Mouse (Mus musculus): ENCODE measurements around the gene Snph. TPM values are rescaled to one million over a fixed set of nuclear protein-coding genes. Genes with fewer than 3 reads are reported as not detected.

Gene Snph
- 19.0 and 21.6 TPM in 2 replicates for polyA plus RNA-seq (2015; fragmentation: Nextera tagmentation; extraction: Ambion mirVana)

GRCm38 (mm10) chr2:151632159-151632814 is at the start of gene Snph:
Gene Snph (minus strand): TSS chr2:151632593.
- peak; percentile 94 for ATAC-seq
- H3K27me3 ChIP-seq (ENCODE audit: control insufficient read depth, insufficient read depth, low read depth, low read length), result no peaks in the 10 kb centered on the region
- WGBS, result under 1% methylated on average over 36 of the region's 47 CpGs
- H3K4me1 ChIP-seq (ENCODE audit: control insufficient read depth, insufficient read depth, low read length), result peaks cover 29% of the 10 kb centered on the region
- H3K36me3 ChIP-seq (ENCODE audit: control insufficient read depth, insufficient read depth, low read length), result no peaks in the 10 kb centered on the region
- peak within 1 kb of the TSS; percentile 77 for H3K4me3 ChIP-seq (ENCODE audit: low read depth, low read length)
- H3K9me3 ChIP-seq (replicated peaks; ENCODE audit: control insufficient read depth, low read length, poor library complexity, severe bottlenecking), result no peaks in the 10 kb centered on the region
- peak within 1 kb of the TSS; percentile 91 for H3K27ac ChIP-seq (ENCODE audit: low read length)
- peak within 1 kb of the TSS; percentile 86 for H3K9ac ChIP-seq (ENCODE audit: low read depth, low read length)
- H3K4me2 ChIP-seq (ENCODE audit: low read length), result peak within 1 kb of the TSS; percentile 57

DNA sequence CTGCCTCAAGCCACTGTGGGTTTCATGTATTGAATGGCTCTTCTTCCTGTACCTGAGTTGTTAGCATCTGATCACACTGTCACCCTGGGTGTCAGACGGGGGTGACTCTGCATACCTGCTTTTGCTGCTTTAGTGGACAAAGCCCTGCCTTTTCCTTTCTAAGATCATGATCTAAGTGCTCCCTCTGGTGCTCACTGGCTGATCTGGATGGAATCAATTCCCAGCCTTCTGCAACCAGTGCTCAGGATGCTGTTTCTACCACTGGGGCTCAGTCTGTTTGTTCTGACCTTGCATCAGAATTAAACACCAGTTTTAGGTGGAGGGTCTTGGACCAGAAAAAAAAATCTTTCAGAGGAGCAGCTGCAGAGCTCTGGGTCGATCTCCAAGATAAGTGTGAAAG is 43.8 kb upstream of the Snph start:
- H3K27me3 ChIP-seq (ENCODE audit: control insufficient read depth, insufficient read depth, low read depth, low read length), result no peaks in the 10 kb centered on the region
- no peaks in the 10 kb centered on the region for H3K9me3 ChIP-seq (replicated peaks; ENCODE audit: control insufficient read depth, low read length, poor library complexity, severe bottlenecking)
- WGBS, result 63% methylated on average over 2 of the region's 2 CpGs
- no peaks in the 10 kb centered on the region for H3K4me1 ChIP-seq (ENCODE audit: control insufficient read depth, insufficient read depth, low read length)
- no peaks in the 10 kb centered on the region for H3K36me3 ChIP-seq (ENCODE audit: control insufficient read depth, insufficient read depth, low read length)
- 0 out of 2 replicates have a peak, but pooled peaks have one; percentile 14 for ATAC-seq
- H3K4me2 ChIP-seq (ENCODE audit: low read length), result no peak overlapping the region
- no peak overlapping the region for H3K27ac ChIP-seq (ENCODE audit: low read length)
- no peak overlapping the region for H3K4me3 ChIP-seq (ENCODE audit: low read depth, low read length)
- H3K9ac ChIP-seq (ENCODE audit: low read depth, low read length), result no peak overlapping the region

GRCm38 (mm10) chr2:151670968-151671329 is 38.6 kb upstream of the Snph start:
- Histone ChIP-seq H3K4me3 (ENCODE audit: low read depth, low read length) (no peak overlapping the region), H3K27ac (ENCODE audit: low read length) (no peak overlapping the region), H3K4me2 (ENCODE audit: low read length) (no peak overlapping the region), H3K4me1 (ENCODE audit: control insufficient read depth, insufficient read depth, low read length) (no peaks in the 10 kb centered on the region), H3K9ac (ENCODE audit: low read depth, low read length) (no peak overlapping the region), H3K27me3 (ENCODE audit: control insufficient read depth, insufficient read depth, low read depth, low read length) (no peaks in the 10 kb centered on the region), H3K9me3 (replicated peaks; ENCODE audit: control insufficient read depth, low read length, poor library complexity, severe bottlenecking) (no peaks in the 10 kb centered on the region), H3K36me3 (ENCODE audit: control insufficient read depth, insufficient read depth, low read length) (no peaks in the 10 kb centered on the region)
- WGBS, result 46% methylated on average over 1 of the region's 1 CpGs
- no peak for ATAC-seq

DNA sequence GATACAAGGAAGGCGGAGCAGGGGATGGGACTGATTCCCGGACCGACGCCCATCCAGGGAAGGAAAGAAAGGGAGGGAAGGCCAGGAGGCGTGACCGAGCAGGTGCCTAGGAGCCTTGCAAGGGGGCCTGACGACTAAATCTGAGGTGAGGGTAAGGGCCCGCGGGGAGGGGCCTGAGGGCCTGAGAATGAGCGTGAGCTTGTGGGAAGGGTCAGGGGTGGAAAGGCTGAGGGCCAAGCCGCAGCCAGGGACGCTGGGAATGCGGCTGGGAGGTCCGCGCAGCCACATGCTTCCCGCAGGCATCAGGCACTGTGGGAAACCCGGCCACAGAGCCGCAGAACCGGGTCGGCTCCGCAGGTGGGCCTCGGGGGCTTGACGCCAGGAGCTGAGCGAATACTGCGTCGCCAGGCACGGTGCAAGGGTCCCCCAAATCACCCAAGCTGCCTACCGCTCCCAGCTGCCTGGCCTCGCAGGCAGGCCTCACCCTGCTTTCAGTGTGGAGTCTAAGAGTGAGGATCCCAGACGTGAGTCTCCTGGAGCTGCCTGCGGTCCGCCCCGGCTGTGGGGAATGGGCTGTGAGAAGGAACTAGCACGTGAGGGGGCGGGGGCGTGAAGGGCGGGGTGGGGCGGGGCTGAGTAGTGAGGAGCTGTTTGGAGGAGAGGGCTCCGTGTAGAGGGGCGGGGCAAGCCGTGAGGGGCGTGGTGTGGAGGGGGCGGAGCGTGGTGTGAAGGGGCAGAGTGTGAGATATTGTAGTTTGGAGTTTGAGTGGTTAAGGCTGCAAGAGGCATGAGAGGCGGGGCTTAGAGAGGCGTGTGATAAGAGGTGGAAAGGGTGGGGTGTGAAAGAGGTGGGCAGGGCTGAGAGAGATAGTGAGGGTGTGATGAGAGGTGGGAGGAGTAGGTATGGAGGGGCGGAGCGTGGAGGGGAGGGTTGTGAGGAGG is 37.9 kb upstream of the Snph start:
- no peaks in the 10 kb centered on the region for H3K36me3 ChIP-seq (ENCODE audit: control insufficient read depth, insufficient read depth, low read length)
- peak overlapping the region; percentile 35; the same call in 1 of the 2 replicates for H3K9ac ChIP-seq (ENCODE audit: low read depth, low read length)
- 42% methylated on average over 47 of the region's 48 CpGs for WGBS

DNA sequence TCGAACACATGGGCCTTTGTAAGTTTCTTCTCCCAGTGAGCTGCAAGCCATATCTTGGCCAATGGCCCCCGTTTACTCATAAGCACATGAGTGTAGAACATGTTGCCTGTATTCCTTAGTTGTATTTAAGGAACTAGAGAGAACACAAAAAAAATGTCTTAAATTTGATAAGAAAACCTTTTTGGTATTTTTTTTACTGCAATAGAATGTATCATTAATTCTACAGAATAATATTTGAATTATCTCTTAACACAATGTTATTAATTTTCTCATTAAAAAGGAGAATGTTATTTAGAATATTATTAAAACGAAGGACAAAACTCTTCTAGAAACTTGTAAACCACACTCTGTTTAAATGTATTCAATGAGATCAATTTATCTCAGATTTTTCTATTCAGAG is 36.0 kb upstream of the Snph start, which contains the start of gene Rad21l:
Gene Rad21l, minus strand, starts transcription at position 101 of the 400 bp plus-strand sequence.
- Histone ChIP-seq H3K27ac (ENCODE audit: low read length) (no peak within 1 kb of the TSS), H3K9me3 (replicated peaks; ENCODE audit: control insufficient read depth, low read length, poor library complexity, severe bottlenecking) (no peaks in the 10 kb centered on the region), H3K4me3 (ENCODE audit: low read depth, low read length) (no peak within 1 kb of the TSS), H3K27me3 (ENCODE audit: control insufficient read depth, insufficient read depth, low read depth, low read length) (no peaks in the 10 kb centered on the region), H3K36me3 (ENCODE audit: control insufficient read depth, insufficient read depth, low read length) (no peaks in the 10 kb centered on the region), H3K4me1 (ENCODE audit: control insufficient read depth, insufficient read depth, low read length) (no peaks in the 10 kb centered on the region), H3K4me2 (ENCODE audit: low read length) (no peak within 1 kb of the TSS), H3K9ac (ENCODE audit: low read depth, low read length) (no peak within 1 kb of the TSS)
- WGBS, result 86% methylated on average over 3 of the region's 3 CpGs
- ATAC-seq, result no peak

More for the DNA sequence above, 37.9 kb upstream of the Snph start:
- H3K27me3 ChIP-seq (ENCODE audit: control insufficient read depth, insufficient read depth, low read depth, low read length), result no peaks in the 10 kb centered on the region
- ATAC-seq, result peak; percentile 51
- H3K4me3 ChIP-seq (ENCODE audit: low read depth, low read length), result peak overlapping the region; percentile 27
- no peaks in the 10 kb centered on the region for H3K9me3 ChIP-seq (replicated peaks; ENCODE audit: control insufficient read depth, low read length, poor library complexity, severe bottlenecking)
- peak overlapping the region; percentile 44 for H3K4me2 ChIP-seq (ENCODE audit: low read length)
- no peak overlapping the region for H3K27ac ChIP-seq (ENCODE audit: low read length)
- no peaks in the 10 kb centered on the region for H3K4me1 ChIP-seq (ENCODE audit: control insufficient read depth, insufficient read depth, low read length)

GRCm38 (mm10) chr2:151652053-151652452 is 19.7 kb upstream of the Snph start:
- Histone ChIP-seq H3K27ac (ENCODE audit: low read length) (no peak overlapping the region), H3K4me3 (ENCODE audit: low read depth, low read length) (no peak overlapping the region), H3K36me3 (ENCODE audit: control insufficient read depth, insufficient read depth, low read length) (no peaks in the 10 kb centered on the region), H3K4me1 (ENCODE audit: control insufficient read depth, insufficient read depth, low read length) (no peaks in the 10 kb centered on the region), H3K9me3 (replicated peaks; ENCODE audit: control insufficient read depth, low read length, poor library complexity, severe bottlenecking) (no peaks in the 10 kb centered on the region), H3K9ac (ENCODE audit: low read depth, low read length) (no peak overlapping the region), H3K27me3 (ENCODE audit: control insufficient read depth, insufficient read depth, low read depth, low read length) (no peaks in the 10 kb centered on the region), H3K4me2 (ENCODE audit: low read length) (no peak overlapping the region)
- 79% methylated on average over 1 of the region's 1 CpGs for WGBS
- ATAC-seq, result no peak

DNA sequence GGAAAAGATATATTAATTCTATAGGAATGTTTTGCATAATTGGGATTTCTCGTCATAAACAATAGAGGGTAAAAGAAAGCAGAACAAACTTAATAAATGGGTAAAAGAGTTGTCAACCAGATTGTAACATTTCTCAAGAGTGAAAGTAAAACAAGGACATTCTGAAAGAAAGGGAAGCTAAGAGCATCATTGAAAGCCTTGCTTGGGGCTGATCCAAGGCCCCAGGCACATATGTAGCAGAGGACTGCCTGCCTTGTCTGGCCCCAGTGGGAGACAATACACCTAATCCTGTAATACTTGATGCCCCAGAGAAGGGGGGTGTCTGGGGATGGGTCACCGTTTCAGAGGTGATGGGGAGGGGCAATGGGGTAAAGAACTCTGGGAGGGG is 3.6 kb upstream of the Snph start:
- no peak for ATAC-seq
- no peak overlapping the region for H3K4me3 ChIP-seq (ENCODE audit: low read depth, low read length)
- H3K27me3 ChIP-seq (ENCODE audit: control insufficient read depth, insufficient read depth, low read depth, low read length), result no peaks in the 10 kb centered on the region
- H3K27ac ChIP-seq (ENCODE audit: low read length), result no peak overlapping the region
- H3K4me2 ChIP-seq (ENCODE audit: low read length), result no peak overlapping the region
- 39% methylated on average over 2 of the region's 2 CpGs for WGBS
- no peaks in the 10 kb centered on the region for H3K36me3 ChIP-seq (ENCODE audit: control insufficient read depth, insufficient read depth, low read length)
- no peaks in the 10 kb centered on the region for H3K9me3 ChIP-seq (replicated peaks; ENCODE audit: control insufficient read depth, low read length, poor library complexity, severe bottlenecking)
- H3K4me1 ChIP-seq (ENCODE audit: control insufficient read depth, insufficient read depth, low read length), result peaks cover 12% of the 10 kb centered on the region
- no peak overlapping the region for H3K9ac ChIP-seq (ENCODE audit: low read depth, low read length)

DNA sequence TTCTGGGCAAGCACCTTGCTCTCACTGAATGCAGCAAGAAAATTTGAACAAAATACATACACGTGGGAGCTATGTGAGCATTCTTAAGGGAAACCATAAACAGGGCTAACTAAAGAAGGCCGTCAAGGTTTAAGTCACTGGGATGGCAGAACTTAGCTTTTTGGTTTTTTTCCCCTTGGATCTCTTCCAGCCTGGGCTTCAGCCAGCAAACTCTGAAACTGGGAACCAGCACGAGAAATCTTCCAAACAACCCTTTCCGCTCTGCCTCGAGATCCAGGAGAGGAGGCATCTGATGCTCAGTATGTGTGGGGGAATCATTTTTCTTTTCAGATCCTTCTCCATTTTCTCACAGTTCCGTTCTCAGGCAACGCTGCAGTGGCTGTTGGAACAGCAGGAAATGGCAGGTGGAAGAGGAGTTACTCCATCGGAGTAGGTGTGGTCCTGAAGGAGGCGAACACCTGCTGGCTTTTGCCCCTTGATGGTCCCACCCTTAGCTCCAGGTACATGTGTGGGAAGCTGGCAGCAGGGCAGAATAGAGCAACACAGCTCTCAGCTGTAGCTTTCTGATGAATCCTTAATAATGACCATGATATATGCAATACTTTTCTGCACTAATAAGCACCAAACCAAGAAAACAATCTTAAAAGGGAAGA is 3.1 kb upstream of the Snph start:
- Histone ChIP-seq H3K9me3 (replicated peaks; ENCODE audit: control insufficient read depth, low read length, poor library complexity, severe bottlenecking) (no peaks in the 10 kb centered on the region), H3K9ac (ENCODE audit: low read depth, low read length) (no peak overlapping the region), H3K27ac (ENCODE audit: low read length) (no peak overlapping the region), H3K4me3 (ENCODE audit: low read depth, low read length) (no peak overlapping the region), H3K4me2 (ENCODE audit: low read length) (no peak overlapping the region), H3K4me1 (ENCODE audit: control insufficient read depth, insufficient read depth, low read length) (peaks cover 17% of the 10 kb centered on the region), H3K36me3 (ENCODE audit: control insufficient read depth, insufficient read depth, low read length) (no peaks in the 10 kb centered on the region), H3K27me3 (ENCODE audit: control insufficient read depth, insufficient read depth, low read depth, low read length) (no peaks in the 10 kb centered on the region)
- no peak for ATAC-seq
- WGBS, result 69% methylated on average over 9 of the region's 9 CpGs
